Mouse (Mus musculus) bone marrow macrophage, adult 2 months (primary cell): ENCODE data around the gene Ift52.

ENCODE experiments used
- CTCF ChIP-seq: IDR thresholded peaks from 2 replicates; pipeline ENCODE4 v1.5.1; 2012; ENCODE audit warnings: low read depth, mild to moderate bottlenecking, low read length, moderate library complexity
- POLR2A ChIP-seq: IDR thresholded peaks from 2 replicates; pipeline ENCODE4 v1.6.1; 2012; ENCODE audit warnings: mild to moderate bottlenecking, low read depth, low read length, borderline replicate concordance

- no peak for TF ChIP-seq CTCF
- TF ChIP-seq POLR2A = no peak
Measured at GRCm38 (mm10) chr2:163094909-163095308, 77.8 kb downstream of the Ift52 start.
